In genomic region chrX:93373503-93373902, GRCm38 (mm10) we compare ENCODE assay signal across 17 mouse cellular contexts.
"Had no signal": no experiment of that assay in that cellular context is flagged by ENCODE, and none has a peak within 500 bp of the region (broad histone marks: within the 10 kb centered on the region; RNA-seq: fewer than 3 reads in every experiment).

No protein-coding gene starts in this region.

- H3K9ac ChIP-seq: liver, embryonic 13.5 days; liver, embryonic 15.5 days; lung, embryonic 14.5 days; midbrain, embryonic 12.5 days; neural tube, embryonic 12.5 days had no signal

- H3K27me3 ChIP-seq: liver, embryonic 13.5 days; liver, embryonic 15.5 days; midbrain, embryonic 12.5 days; neural tube, embryonic 12.5 days had no signal

- H3K4me3 ChIP-seq: liver, embryonic 13.5 days; liver, embryonic 15.5 days; megakaryocyte, embryonic 14.5 days; midbrain, embryonic 10.5 days; midbrain, embryonic 12.5 days; neural tube, embryonic 12.5 days had no signal

- H3K9me3 ChIP-seq: liver, embryonic 13.5 days; liver, embryonic 15.5 days; megakaryocyte, embryonic 14.5 days; midbrain, embryonic 10.5 days; midbrain, embryonic 12.5 days; neural tube, embryonic 12.5 days had no signal

- DNase-seq: liver, embryonic 13.5 days; lung, adult 18-20 months; lung, embryonic 14.5 days; lung, postnatal 10 days; lung, postnatal 4 days; midbrain, embryonic 14.5 days; right cerebral cortex, postnatal 14 days; right cerebral cortex, postnatal 4 days; spleen, adult 18-20 months; thymus, adult 18-20 months; thymus, postnatal 14 days; thymus, postnatal 36 days had no signal

- H3K36me3 ChIP-seq: liver, embryonic 13.5 days; liver, embryonic 15.5 days; midbrain, embryonic 10.5 days; midbrain, embryonic 12.5 days; neural tube, embryonic 12.5 days had no signal

- H3K4me2 ChIP-seq: liver, embryonic 13.5 days; liver, embryonic 15.5 days; lung, embryonic 14.5 days; midbrain, embryonic 12.5 days; neural tube, embryonic 12.5 days had no signal

- H3K27ac ChIP-seq: liver, embryonic 13.5 days; liver, embryonic 15.5 days; midbrain, embryonic 10.5 days; midbrain, embryonic 12.5 days; neural tube, embryonic 12.5 days had no signal

- H3K4me1 ChIP-seq: liver, embryonic 13.5 days; liver, embryonic 15.5 days; megakaryocyte, embryonic 14.5 days; midbrain, embryonic 10.5 days; midbrain, embryonic 12.5 days; neural tube, embryonic 12.5 days had no signal
